Mouse (Mus musculus) testis, postnatal 10 days (tissue): Measurements from ENCODE around the gene Frmpd1.

Source experiments
- DNase-seq: peaks from one replicate; pipeline ENCODE4 v3.0.0; 2021; ENCODE audit warnings: low spot score

Gene Frmpd1

GRCm38 (mm10) chr4:45184521-45185330 is at the start of gene Frmpd1:
Gene Frmpd1 (plus strand): TSS chr4:45184875.
- DNase-seq, result peak; percentile 72

- DNase-seq, result no peak
These were observed 47.0 kb upstream of the Frmpd1 start for GRCm38 (mm10) chr4:45137636-45138035.

GRCm38 (mm10) chr4:45141835-45142234 is 42.8 kb upstream of the Frmpd1 start:
- no peak for DNase-seq

GRCm38 (mm10) chr4:45142411-45142810 is 42.3 kb upstream of the Frmpd1 start:
- DNase-seq, result no peak

- no peak for DNase-seq
These were observed 41.7 kb upstream of the Frmpd1 start for GRCm38 (mm10) chr4:45143005-45143404.

DNA sequence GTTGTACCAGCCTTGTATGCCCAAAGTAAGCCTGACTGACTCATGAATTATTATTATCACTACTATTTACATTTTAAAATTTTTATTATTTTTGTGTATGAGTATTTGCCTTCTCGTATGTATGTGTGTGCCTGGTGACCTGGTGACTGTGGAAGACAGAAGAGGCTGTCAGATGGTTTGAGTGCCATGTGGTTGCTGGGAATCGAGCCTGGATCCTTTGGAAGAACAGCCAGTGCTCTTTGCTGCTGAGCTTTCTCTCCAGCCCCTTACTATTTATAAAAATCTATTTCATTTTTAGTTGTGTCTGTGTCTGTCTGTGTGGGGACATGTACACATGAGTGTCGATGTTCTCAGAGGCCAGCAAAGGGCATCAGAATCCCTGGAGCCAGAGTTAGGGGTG is 28.2 kb upstream of the Frmpd1 start:
- DNase-seq, result no peak

GRCm38 (mm10) chr4:45158608-45159007 is 26.1 kb upstream of the Frmpd1 start:
- DNase-seq, result no peak

DNA sequence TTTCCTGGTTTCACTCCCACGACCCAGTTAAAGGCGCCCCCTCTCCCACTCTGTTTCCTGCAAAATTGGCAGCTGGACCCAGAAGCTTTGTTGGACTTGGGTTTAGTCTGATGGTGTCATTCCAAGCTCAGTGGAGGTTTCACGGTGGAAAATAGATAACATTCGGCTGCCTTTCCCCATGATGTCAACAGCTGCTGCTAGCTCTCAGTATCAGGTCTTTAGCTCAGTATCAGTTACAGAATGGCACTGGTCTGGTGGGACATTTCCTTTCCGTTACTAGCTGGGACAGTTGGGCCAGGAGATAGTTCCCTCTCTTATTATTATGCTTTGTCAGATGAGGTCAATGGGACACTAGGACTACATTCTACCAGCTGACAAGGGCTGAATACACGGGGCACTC is 23.9 kb upstream of the Frmpd1 start:
- no peak for DNase-seq

DNA sequence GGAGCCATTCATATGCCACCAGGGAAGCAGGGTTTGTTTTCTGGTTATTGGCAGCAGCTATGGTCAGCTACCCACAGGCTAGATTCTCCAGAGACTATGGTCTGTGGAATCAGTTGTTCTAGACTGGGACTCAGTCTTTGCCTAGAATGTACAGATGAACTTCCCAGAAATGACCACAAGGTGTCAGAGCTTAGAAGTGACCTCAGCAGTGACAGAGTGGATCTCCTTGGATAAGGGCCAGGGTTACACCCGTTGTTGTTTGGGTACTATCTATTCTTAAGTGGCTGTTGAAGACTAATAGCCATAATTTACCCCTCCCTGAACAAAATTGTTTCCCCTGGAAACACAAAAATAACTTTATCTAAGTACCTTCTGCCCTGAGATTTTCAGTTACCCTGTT is 21.0 kb upstream of the Frmpd1 start:
- DNase-seq, result no peak

GRCm38 (mm10) chr4:45165477-45165876 is 19.2 kb upstream of the Frmpd1 start:
- no peak for DNase-seq

- no peak for DNase-seq
These were observed 18.7 kb upstream of the Frmpd1 start for GRCm38 (mm10) chr4:45165955-45166354.

DNA sequence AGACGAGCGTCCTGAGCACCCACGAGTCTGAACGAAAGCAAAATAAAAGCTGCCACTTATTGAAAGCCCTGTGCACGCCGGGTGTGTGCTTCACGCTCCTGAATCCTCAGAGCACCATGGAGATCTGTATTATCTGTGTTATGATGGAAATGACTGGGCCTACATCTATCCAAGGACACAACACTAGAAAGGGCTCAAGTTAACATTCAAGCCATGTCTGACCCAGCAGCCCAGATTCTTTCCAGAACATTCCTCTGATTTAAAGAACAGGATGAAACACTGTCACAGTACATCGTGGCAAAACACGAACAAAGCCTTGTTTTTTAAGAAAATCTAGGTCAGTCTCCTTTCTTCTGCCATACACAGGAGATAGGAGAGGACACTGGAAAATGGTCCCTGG is 13.3 kb upstream of the Frmpd1 start:
- no peak for DNase-seq

DNA sequence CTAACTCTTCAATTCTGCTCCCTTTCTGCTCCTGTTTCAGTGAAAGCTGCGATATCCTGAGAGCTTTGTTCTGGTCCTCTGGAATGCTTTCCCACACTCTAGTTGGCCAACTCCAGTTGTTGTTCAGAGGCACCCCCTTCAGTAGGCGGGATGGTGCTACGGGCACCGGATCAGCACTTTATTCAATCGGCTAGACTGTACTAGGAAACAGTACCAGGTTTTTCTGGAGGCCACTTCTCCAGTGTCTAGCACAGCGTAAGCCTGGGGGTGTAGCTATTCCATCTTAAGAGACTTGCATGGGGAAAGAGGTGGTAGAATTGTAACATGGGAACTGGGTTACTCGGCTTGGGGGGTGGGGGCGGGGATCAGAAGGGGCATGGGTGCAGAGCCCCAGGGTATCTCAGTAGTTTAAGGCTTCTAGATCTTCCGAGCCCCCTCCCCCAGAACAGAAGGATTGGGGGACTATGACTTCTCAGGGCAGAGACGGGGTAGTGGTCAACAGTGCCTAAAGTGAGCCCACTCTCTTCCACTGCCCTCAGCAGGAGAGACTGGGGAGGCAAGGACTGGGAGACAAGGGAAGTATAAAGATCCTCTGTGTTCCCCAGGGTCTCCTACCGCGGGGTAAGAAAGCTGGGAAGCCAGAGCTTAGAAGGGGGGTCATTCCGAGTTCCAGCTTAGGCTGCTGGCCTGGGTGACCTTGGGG is 706 bp upstream of the Frmpd1 start:
- DNase-seq, result no peak

DNA sequence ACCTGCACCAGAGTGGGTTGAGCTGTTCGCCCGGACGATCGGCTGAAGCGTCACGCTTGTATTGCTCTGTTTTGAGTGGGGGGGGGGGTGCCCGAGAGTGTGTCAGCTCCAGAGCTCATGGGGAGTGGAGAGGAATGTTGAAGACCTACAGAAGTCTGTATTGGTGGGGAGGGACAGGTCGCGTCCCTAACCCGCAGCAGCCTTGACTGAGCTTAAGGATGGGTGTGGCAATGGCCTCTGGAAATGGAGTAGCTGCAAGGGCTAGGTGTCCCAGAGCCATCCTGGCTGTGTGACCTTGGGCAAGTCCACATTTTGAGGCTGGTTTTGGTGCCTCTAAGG is 625 bp downstream of the Frmpd1 start:
- DNase-seq, result no peak

GRCm38 (mm10) chr4:45198296-45198695 is 13.6 kb downstream of the Frmpd1 start:
- no peak for DNase-seq

- no peak for DNase-seq
These were observed 18.6 kb downstream of the Frmpd1 start for GRCm38 (mm10) chr4:45203283-45203682.

GRCm38 (mm10) chr4:45207444-45207843 is 22.8 kb downstream of the Frmpd1 start:
- no peak for DNase-seq

DNA sequence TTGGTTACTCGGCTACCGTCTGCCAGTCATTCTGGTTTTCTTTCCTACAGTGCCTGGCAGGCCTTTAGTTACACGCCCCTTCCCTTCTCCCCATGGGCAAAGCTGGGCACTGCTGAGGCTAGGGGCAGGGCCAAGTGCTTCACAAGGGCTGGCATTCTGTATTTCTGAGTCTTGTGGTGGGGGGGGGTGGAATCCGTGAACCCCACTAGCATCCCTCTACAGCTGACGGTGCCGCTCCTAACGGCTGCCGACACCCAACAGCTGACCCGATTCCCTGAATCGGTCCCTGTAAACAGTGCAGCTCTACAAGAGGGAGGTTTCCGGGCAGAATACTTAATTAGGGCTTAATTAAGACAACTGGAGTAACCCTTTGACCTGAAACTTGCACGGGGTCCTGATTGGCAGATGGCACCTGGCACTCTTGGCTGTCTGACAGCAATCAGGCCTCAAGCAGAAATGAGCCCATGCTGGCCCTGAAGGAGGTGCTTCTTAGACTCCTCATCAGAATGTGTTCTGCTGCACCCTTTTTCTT is 24.2 kb downstream of the Frmpd1 start:
- DNase-seq, result no peak

GRCm38 (mm10) chr4:45212342-45213063 is 27.8 kb downstream of the Frmpd1 start:
- DNase-seq, result no peak

DNA sequence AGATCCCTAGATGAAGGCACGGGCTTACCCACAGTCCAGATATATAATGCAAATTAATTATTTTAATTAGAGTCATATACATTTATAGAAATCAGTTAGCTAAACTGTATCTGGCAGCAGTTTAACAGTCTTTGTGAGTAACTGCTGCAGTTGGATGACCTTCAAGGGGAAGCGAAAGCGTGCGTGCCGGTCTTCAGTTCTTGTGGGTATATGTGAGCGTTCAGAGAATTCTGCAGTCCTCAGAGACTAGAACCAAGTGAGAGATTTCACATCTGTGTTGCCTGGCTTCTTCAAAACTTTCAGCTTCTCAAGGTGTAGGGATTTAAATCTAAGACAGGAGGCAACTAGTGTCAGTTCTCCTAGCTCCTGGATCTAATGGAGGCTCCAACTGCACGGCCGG is 35.3 kb downstream of the Frmpd1 start:
- DNase-seq, result no peak

DNA sequence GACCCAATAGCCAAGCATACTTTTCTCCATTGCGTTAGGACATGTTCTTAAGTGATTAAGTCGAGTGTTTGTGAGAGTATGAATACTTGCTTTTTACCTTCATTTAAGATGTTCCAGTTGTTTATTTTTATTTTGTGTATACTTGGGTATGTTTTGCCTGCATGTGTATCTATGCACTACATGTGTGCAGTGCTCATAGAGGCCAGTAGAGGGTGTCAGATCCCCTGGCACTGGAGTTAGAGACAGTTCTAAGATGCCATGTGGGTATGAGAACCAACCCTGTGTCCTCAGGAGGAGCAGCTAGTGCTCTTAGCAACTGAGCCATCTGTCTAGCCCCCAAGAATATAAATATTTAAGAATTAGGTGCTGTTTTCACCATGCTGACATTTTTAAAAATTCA is 37.7 kb downstream of the Frmpd1 start:
- DNase-seq, result no peak

DNA sequence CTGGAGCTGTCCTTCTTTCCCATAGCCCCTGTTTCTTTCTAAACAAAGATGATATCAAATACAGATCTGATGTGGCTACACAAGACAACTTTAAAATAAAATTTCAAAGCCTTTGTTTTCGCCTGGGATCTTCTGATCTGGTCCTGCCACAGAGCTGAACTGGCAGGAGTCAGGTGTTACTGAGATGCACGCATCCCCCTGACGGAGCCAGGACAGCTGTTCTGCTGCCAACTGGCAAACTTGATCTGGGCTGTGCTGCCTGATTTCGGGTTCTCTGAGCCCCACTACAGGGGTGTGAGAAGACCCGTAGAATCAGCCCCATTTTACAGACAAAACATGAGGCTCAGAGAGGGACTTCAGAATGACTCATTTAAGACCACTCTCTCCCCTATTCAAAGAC is 45.6 kb downstream of the Frmpd1 start:
- DNase-seq, result no peak

DNA sequence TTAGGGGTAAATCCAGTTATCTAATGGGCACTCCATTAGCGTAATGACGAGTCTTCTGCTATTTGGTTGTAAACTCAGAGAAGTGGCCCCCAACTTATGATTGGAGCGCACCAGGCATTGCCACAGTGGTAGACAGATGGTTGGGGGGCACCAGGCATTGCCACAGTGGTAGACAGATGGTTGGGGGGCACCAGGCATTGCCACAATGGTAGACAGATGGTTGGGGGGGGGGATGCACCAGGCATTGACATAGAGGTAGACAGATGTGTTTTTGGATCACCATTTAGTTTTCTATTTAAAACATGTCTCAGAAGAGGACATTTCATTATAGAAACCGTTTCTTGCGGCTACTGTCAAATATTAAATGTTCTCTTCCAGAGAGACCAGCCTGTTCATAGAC is 53.6 kb downstream of the Frmpd1 start:
- DNase-seq, result no peak
